Mouse (Mus musculus): ENCODE data around the gene Tfeb.

Gene Tfeb

GRCm38 (mm10) chr17:47753130-47753775, 16.4 kb downstream of the Tfeb start:
- no peak for DNase-seq (ENCODE audit: inconsistent ontology term)

GRCm38 (mm10) chr17:47754246-47754645, 17.4 kb downstream of the Tfeb start:
- no peak for DNase-seq (ENCODE audit: inconsistent ontology term)

- peak; percentile 66 for DNase-seq (ENCODE audit: inconsistent ontology term)
Measured at GRCm38 (mm10) chr17:47756366-47756765, 19.5 kb downstream of the Tfeb start.

- DNase-seq (ENCODE audit: inconsistent ontology term) = no peak
Measured at GRCm38 (mm10) chr17:47757056-47757610, 20.3 kb downstream of the Tfeb start.

DNA sequence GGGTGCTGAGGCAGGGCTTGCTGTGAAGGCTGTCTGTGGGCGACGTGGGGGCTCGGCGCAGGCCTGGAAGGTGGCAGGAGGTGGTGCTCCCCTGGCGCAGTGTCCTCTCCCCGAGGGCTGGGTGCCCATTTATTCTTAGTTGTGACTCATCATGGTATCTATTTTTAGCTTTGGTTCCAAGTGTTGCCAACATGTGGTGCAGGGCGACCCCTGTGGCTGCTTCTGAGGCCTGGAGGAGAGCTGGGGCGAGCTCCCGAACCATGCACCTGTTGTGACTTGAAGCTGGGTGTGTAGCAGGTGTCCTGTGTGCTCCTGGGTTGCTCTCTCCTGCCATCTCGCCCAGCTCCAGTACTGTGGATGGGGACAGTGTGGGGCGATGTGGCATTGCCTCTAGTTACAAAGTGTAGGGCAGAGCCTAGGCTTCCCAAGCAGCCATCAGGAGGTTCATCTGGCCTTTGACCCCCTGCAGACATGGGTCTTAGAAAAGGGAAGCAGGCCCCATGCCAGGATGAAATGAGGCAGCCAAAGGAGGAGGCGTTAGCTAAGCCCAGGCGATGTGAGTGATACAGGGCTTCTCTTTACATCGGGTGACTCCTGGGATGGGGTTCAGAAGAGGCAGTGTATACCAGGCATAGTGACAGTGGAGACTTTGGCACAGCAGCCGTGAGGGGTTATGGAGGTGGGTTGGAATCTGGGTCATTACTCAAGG, 23.0 kb downstream of the Tfeb start:
- DNase-seq (ENCODE audit: inconsistent ontology term) = peak; percentile 71

DNA sequence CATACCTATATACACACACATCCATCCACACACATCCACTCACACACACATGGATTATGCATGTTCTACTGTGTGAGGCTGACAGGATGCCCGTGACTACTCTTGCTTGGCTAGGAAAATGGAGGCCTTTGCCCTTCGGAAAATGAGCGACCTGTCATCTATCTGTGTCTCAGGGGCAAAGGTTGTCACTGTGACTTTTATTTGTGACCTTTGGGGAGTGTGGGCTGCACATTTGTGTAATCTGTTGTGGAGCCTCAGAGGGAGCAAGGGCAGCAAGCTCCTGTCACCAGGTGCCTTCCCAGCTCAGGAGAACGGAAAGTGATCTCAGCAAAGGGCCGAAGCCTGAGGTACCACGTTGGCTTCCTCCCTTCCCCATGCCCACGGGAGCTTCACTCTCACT, 25.2 kb downstream of the Tfeb start:
- no peak for DNase-seq (ENCODE audit: inconsistent ontology term)

DNA sequence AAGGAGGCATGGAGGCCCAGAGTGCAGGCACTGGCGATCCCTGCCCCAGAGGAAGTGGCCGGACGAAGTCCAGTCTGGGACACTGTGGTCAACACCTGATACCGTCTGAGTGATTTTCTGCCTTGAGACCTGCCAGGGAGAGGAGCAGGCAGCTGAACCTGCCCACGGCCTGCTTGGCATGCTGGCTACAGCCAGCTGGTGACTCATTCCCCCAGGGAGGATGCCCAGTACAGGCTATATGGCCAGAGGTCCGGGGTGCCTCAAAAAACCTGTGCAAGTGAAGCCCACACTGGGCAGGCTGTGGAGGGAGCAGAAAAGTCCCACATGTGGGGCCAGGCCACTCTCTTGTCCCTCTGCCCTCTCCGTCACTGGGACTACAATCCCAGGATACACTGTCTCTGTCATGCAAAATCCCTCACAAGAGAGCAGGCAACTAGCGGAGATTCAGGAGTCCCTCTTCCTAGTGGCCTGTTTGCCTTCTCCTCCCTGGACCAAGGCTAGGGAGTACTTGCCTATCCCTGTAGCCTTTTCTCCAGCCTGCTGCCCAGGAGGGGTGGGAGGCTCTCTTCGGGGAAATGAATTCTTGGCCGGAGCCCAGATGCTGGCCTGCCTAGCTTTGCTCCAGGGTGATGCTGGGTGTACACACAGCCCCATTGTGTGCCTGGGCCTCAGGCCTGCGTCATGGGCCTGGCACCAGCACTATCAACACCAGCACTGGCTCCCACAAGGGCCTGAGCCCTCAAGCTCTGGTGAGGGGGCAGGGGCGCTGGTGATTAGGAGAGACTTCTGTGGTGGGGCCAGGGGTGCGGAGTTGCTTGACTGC, 25.9 kb downstream of the Tfeb start:
- peak; percentile 96 for DNase-seq (ENCODE audit: inconsistent ontology term)

DNA sequence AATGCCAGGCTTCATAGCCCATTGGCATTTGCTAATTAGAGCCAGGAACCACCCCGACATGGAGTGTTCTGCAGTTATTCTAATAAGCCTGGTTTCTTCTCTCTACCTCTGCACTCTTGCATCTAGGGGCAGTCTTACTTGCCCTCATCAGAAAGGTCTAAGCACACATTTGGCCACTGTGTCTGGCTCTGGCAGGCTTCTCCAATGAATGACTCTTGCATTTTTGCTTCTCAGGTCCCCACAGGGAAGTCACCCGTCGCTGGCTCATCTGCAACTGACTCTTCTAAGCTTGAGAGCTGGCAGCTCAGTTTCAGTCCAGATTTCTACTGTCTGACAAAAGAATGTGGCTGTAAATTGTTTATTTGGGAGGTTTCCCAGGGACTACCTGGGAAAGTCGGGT, 29.2 kb downstream of the Tfeb start:
- no peak for DNase-seq (ENCODE audit: inconsistent ontology term)

- no peak for DNase-seq (ENCODE audit: inconsistent ontology term)
Measured at GRCm38 (mm10) chr17:47766407-47767043, 29.7 kb downstream of the Tfeb start.

- no peak for DNase-seq (ENCODE audit: inconsistent ontology term)
Measured at GRCm38 (mm10) chr17:47767081-47767455, 30.2 kb downstream of the Tfeb start.

GRCm38 (mm10) chr17:47767456-47768141, 30.8 kb downstream of the Tfeb start:
- DNase-seq (ENCODE audit: inconsistent ontology term) = no peak

DNA sequence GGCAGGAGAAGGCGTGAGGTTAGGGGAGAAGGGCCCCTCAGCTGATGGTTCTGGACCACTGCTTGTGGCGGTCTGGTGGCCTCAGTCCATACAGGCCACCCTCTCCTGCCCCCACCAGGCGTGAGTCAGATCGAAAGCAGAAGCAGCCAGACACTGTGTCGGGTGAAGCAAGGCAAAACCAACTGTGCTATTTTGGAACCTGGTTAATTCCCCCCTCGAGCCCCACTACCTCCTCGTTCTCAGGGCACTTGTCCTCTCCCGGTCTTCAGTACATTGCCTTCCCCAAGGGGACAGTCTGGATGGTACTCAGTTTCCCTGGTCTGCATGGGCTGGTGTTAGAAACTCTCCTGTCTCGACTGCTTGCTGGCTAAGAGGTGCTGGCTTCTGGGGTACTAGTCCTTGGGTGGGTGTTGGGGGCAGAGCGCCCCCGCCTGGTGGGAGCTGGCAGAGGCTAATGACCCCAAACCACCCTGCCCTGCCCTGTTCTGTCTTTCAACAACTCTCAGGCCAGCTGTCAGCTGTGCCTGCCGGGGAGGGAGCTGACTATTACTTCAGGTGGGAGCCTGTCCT, 32.0 kb downstream of the Tfeb start:
- no peak for DNase-seq (ENCODE audit: inconsistent ontology term)

GRCm38 (mm10) chr17:47769389-47770299, 32.8 kb downstream of the Tfeb start:
- no peak for DNase-seq (ENCODE audit: inconsistent ontology term)

GRCm38 (mm10) chr17:47773604-47774003, 36.8 kb downstream of the Tfeb start:
- no peak for DNase-seq (ENCODE audit: inconsistent ontology term)

GRCm38 (mm10) chr17:47777141-47777540, 40.3 kb downstream of the Tfeb start:
- DNase-seq (ENCODE audit: inconsistent ontology term) = no peak

- no peak for DNase-seq (ENCODE audit: inconsistent ontology term)
Measured at GRCm38 (mm10) chr17:47780470-47780869, 43.6 kb downstream of the Tfeb start.

- no peak for DNase-seq (ENCODE audit: inconsistent ontology term)
Measured at GRCm38 (mm10) chr17:47782486-47782885, 45.7 kb downstream of the Tfeb start.

- DNase-seq (ENCODE audit: inconsistent ontology term) = no peak
Measured at GRCm38 (mm10) chr17:47783445-47784223, 46.8 kb downstream of the Tfeb start.

DNA sequence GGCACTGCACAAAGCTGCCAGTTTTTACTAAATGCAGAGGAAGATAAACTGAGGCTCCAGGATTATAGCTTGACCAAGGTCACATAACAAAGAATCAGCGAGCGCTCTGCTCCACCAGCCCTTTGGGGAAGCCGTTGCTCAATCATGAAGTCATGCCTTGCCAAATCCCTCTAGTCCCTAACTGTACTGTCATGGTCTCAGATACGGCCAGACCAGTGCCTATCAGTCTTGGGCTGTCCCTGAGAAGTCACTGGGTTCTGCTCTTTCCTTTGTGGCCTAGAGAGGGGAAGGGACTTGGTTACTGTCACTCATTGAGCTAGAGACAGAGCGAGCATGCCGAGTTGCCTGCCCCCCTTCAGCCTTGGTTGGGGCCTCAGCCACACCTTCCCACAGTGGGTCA, 47.6 kb downstream of the Tfeb start:
- DNase-seq (ENCODE audit: inconsistent ontology term) = no peak
